Mouse (Mus musculus) liver, adult 2 months (tissue): Measurements from ENCODE around the gene Pdzd2.

Source experiments
- CTCF ChIP-seq: fragments of 200-500 bp; IDR thresholded peaks from 2 replicates; pipeline ENCODE4 v1.5.1; 2011; ENCODE audit warnings: low read depth, low read length, control low read depth
- POLR2A ChIP-seq: fragments of 200-500 bp; IDR thresholded peaks from 2 replicates; pipeline ENCODE4 v1.6.1; 2011; ENCODE audit warnings: low read length, control low read depth; ENCODE audit not compliant: insufficient read depth; ENCODE audit errors: extremely low read depth

DNA sequence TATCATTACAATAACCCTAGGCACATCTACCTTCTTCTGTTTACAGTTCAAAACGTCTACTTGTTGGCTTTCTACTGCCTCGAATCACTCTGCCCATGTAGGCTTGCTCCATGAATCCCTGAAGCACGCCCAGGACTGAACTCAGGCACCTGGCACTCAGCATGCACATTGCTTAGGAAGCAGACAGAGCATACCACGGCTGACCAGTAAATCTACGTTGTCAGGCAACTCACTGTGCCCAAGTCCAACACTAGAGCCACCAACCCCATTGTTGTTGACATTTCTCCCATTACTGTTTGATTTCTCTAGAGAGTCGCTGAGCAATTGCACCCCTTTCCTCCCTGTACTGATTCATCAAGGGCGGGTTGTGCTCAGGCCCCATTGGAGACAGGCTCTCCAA lies 110.6 kb downstream of the Pdzd2 start:
- TF ChIP-seq CTCF: no peak
- no peak for TF ChIP-seq POLR2A
